Mouse (Mus musculus) forebrain, embryonic 15.5 days (tissue): ENCODE measurements around the gene Nfe2l2. TPM values are rescaled to one million over a fixed set of nuclear protein-coding genes. Genes with fewer than 3 reads are reported as not detected.
A peak's percentile ranks its signal among the peaks of the same experiment; 100 is the strongest.

ENCODE experiments used
- ATAC-seq: fragments of 200-750 bp; cut with Nextera tagmentation; replicated peaks from 2 replicates; pipeline ENCODE4 v1.8.0; 2017; ENCODE audit warnings: mild to moderate bottlenecking, moderate TSS enrichment, moderate library complexity
- H3K27ac ChIP-seq: fragments of 300-500 bp; sonication (generic); replicated peaks from 2 replicates; pipeline ENCODE4 v1.5.1; 2015; ENCODE audit warnings: mild to moderate bottlenecking, inconsistent platforms
- H3K27me3 ChIP-seq: fragments of 300-500 bp; sonication (generic); 2 replicates; pipeline ENCODE4 v1.6.1; 2015; ENCODE audit warnings: inconsistent platforms
- H3K36me3 ChIP-seq: fragments of 300-500 bp; sonication (generic); 2 replicates; pipeline ENCODE4 v1.6.1; 2015; ENCODE audit warnings: mild to moderate bottlenecking, inconsistent platforms
- H3K4me1 ChIP-seq: fragments of 300-500 bp; sonication (generic); 2 replicates; pipeline ENCODE4 v1.6.1; 2015; ENCODE audit warnings: inconsistent platforms
- H3K4me2 ChIP-seq: fragments of 300-500 bp; sonication (generic); replicated peaks from 2 replicates; pipeline ENCODE4 v1.6.1; 2015; ENCODE audit warnings: mild to moderate bottlenecking, inconsistent platforms
- H3K4me3 ChIP-seq: fragments of 300-500 bp; sonication (generic); 2 replicates; pipeline ENCODE4 v1.5.1; 2015; ENCODE audit warnings: mild to moderate bottlenecking, inconsistent platforms
- H3K9ac ChIP-seq: fragments of 300-500 bp; sonication (generic); replicated peaks from 2 replicates; pipeline ENCODE4 v1.6.1; 2015; ENCODE audit warnings: mild to moderate bottlenecking, inconsistent platforms
- H3K9me3 ChIP-seq: fragments of 300-500 bp; sonication (generic); 2 replicates; pipeline ENCODE4 v1.6.1; 2016; ENCODE audit warnings: inconsistent platforms
- WGBS: fragments of 180-500 bp; shearing (Covaris S2); methylation state at CpG from one replicate; pipeline ENCODE4 v1.1.7; 2015; ENCODE audit warnings: mixed read lengths; 5-methylcytosine and 5-hydroxymethylcytosine counted together
- polyA plus RNA-seq: library from polyadenylated mRNA; unstranded; fragments of >200 nt; fragmentation: Nextera tagmentation; extraction: Ambion mirVana; gene quantifications from 2 replicates; pipeline ENCODE4 v1.2.1, GENCODE M21; 2015

The Nfe2l2 gene
- 13.3 and 14.3 TPM in 2 replicates for polyA plus RNA-seq

DNA sequence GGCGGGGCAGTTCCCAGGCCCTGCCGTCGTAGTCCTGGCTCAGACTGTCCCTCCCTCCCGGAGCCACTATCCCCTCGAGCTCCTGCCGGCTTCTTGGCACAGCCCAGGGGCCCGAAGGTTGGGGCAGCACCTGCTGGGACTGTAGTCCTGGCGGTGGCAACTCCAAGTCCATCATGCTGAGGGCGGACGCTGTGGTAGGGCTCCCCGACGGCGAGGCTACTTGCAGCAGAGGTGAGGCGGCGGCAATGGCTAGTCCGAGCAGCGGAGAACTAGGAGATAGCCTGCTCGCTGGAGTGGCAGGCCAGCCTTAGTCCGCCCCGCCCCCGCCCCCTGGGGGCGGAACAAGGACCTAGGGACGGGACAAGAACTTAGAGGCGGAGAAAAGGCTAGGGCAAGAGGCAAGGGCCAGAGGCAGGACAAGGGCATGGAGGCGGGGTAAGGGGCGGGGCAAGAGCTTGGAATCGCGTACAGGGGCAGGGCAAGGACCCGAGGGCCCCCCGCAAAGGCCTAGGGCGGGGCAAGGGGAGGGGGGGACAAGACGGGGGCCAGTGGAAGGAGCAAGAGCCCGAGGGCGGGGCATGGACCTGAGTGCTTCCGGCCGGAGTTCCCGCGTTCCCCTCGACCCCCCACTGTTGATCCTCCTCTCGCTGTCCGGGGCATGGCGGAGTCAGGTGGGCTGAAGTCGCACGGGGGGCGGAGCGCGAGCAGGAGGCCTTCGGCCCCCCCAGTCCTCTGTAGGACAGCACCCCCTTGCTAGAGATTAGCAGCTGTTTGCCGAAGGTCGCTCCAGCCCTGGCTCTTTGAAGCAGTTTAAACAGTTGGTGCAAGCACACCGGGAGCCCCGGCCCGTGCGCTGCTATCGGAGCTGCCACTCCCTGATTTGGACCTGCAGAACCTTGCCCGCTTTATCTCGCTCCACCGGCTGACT lies at the start of gene Nfe2l2:
TSS of gene Nfe2l2 (minus strand) at position 408 of the 928 bp plus-strand sequence.
- H3K36me3 ChIP-seq, result no peaks in the 10 kb centered on the region
- H3K27me3 ChIP-seq, result no peaks in the 10 kb centered on the region
- peaks cover 33% of the 10 kb centered on the region for H3K4me1 ChIP-seq
- under 1% methylated on average over 51 of the region's 58 CpGs for WGBS
- H3K4me3 ChIP-seq, result peak within 1 kb of the TSS; percentile 54
- H3K27ac ChIP-seq, result peak within 1 kb of the TSS; percentile 79
- peak within 1 kb of the TSS; percentile 87 for H3K4me2 ChIP-seq
- peak; percentile 89 for ATAC-seq
- peak within 1 kb of the TSS; percentile 52 for H3K9ac ChIP-seq
- no peaks in the 10 kb centered on the region for H3K9me3 ChIP-seq

DNA sequence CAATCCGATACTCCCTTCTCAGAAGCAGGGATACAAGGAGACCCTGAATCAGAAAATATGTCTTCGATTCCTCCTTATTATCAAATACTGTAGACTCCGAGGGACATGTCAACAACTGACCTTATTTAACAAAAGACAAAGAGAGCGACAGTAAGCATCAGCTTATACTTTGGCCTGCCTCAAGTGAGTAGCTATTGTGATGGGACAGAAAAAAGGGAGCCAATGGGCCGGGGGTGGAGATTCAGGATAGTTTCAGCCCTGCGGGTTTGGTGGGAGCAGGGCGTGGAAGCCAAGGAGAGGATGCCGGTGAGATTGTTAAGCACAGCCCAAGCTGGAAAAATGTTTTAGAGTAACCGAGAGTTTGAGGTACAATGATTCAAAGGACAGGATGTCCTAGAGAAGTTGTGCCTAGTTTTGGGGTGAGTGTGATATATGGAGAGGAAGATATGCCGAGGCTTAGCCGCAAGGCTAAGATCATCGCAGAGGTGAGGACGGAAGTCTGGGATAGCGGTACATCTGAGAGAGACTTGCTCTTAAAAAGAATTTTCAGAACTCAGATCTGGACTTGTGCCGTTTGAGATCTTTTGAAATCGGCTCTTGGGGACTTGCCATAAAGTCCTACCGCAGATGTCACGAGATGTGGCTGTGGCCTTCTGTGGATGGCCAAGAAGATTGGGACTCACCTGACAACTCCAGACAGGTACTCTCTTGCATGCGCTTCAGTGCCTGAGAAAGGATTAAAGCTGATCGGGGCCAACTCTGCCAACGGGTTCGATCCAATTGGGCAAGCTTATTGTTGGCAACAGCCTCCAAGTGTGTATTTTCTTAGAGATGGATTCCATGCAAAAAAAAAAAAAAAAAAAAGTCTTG lies 48.1 kb upstream of the Nfe2l2 start:
- no peak overlapping the region for H3K4me3 ChIP-seq
- ATAC-seq, result no peak
- H3K27me3 ChIP-seq, result no peaks in the 10 kb centered on the region
- no peak overlapping the region for H3K4me2 ChIP-seq
- no peak overlapping the region for H3K9ac ChIP-seq
- no peaks in the 10 kb centered on the region for H3K9me3 ChIP-seq
- no peaks in the 10 kb centered on the region for H3K36me3 ChIP-seq
- 86% methylated on average over 22 of the region's 22 CpGs for WGBS
- H3K27ac ChIP-seq, result no peak overlapping the region
- H3K4me1 ChIP-seq, result no peaks in the 10 kb centered on the region

- H3K4me1 ChIP-seq, result no peaks in the 10 kb centered on the region
- H3K36me3 ChIP-seq, result no peaks in the 10 kb centered on the region
- WGBS, result 59% methylated on average over 6 of the region's 6 CpGs
- no peak overlapping the region for H3K27ac ChIP-seq
- no peak for ATAC-seq
- no peak overlapping the region for H3K4me2 ChIP-seq
- H3K9ac ChIP-seq, result no peak overlapping the region
- H3K4me3 ChIP-seq, result no peak overlapping the region
- no peaks in the 10 kb centered on the region for H3K9me3 ChIP-seq
- H3K27me3 ChIP-seq, result no peaks in the 10 kb centered on the region
Observed at GRCm38 (mm10) chr2:75751896-75752295, 47.5 kb upstream of the Nfe2l2 start.

- ATAC-seq, result no peak
- WGBS, result 94% methylated on average over 10 of the region's 10 CpGs
- H3K4me2 ChIP-seq, result no peak overlapping the region
Observed at GRCm38 (mm10) chr2:75750869-75751268, 46.4 kb upstream of the Nfe2l2 start.

GRCm38 (mm10) chr2:75750043-75750718 lies 45.7 kb upstream of the Nfe2l2 start:
- Histone ChIP-seq H3K4me1 (no peaks in the 10 kb centered on the region), H3K4me2 (no peak overlapping the region), H3K4me3 (no peak overlapping the region), H3K9me3 (no peaks in the 10 kb centered on the region), H3K36me3 (no peaks in the 10 kb centered on the region), H3K27ac (no peak overlapping the region), H3K9ac (no peak overlapping the region), H3K27me3 (no peaks in the 10 kb centered on the region)
- WGBS, result 81% methylated on average over 2 of the region's 2 CpGs
- no peak for ATAC-seq

More at GRCm38 (mm10) chr2:75750869-75751268, 46.4 kb upstream of the Nfe2l2 start:
- no peaks in the 10 kb centered on the region for H3K9me3 ChIP-seq
- no peak overlapping the region for H3K9ac ChIP-seq
- no peaks in the 10 kb centered on the region for H3K36me3 ChIP-seq
- H3K4me1 ChIP-seq, result no peaks in the 10 kb centered on the region
- H3K27ac ChIP-seq, result no peak overlapping the region
- no peaks in the 10 kb centered on the region for H3K27me3 ChIP-seq
- no peak overlapping the region for H3K4me3 ChIP-seq

DNA sequence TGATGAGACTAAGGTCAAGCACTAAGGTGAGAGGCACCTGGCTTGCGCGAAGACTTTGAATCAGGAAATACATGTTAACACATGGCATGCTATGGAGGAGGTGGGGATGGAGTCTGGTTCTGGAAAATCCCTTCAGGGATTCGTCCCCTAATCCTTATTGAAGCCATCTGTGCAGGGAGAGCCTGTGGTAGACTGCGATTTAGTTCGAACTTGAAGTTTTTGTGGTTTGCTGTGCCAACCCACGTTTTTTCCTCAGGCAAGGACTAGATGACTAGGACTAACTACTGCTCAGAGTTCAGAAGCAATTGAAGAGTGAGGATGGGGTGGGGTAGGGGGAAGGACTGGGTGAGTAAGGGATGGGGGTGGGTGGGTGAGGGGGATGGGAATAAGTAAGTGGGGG lies 44.4 kb upstream of the Nfe2l2 start:
- H3K27ac ChIP-seq, result no peak overlapping the region
- no peak for ATAC-seq
- H3K4me3 ChIP-seq, result no peak overlapping the region
- H3K4me2 ChIP-seq, result no peak overlapping the region
- H3K4me1 ChIP-seq, result no peaks in the 10 kb centered on the region
- no peaks in the 10 kb centered on the region for H3K36me3 ChIP-seq
- H3K9ac ChIP-seq, result no peak overlapping the region
- H3K9me3 ChIP-seq, result no peaks in the 10 kb centered on the region
- 89% methylated on average over 6 of the region's 6 CpGs for WGBS
- H3K27me3 ChIP-seq, result no peaks in the 10 kb centered on the region

GRCm38 (mm10) chr2:75737006-75737503 lies 32.6 kb upstream of the Nfe2l2 start:
- 72% methylated on average over 2 of the region's 2 CpGs for WGBS
- Histone ChIP-seq H3K27ac (no peak overlapping the region), H3K4me3 (no peak overlapping the region), H3K9me3 (no peaks in the 10 kb centered on the region), H3K36me3 (no peaks in the 10 kb centered on the region), H3K27me3 (no peaks in the 10 kb centered on the region), H3K9ac (no peak overlapping the region), H3K4me2 (no peak overlapping the region), H3K4me1 (0 out of 2 replicates have a peak, but pooled peaks cover 2% of the 10 kb centered on the region)
- ATAC-seq, result no peak

- Histone ChIP-seq H3K4me2 (no peak overlapping the region), H3K27ac (no peak overlapping the region), H3K9me3 (no peaks in the 10 kb centered on the region), H3K27me3 (no peaks in the 10 kb centered on the region), H3K9ac (no peak overlapping the region), H3K4me1 (0 out of 2 replicates have a peak, but pooled peaks cover 2% of the 10 kb centered on the region), H3K36me3 (no peaks in the 10 kb centered on the region), H3K4me3 (no peak overlapping the region)
- ATAC-seq, result no peak
- WGBS, result 25% methylated on average over 5 of the region's 5 CpGs
Observed at GRCm38 (mm10) chr2:75734196-75734865, 29.9 kb upstream of the Nfe2l2 start.

- Histone ChIP-seq H3K4me1 (0 out of 2 replicates have a peak, but pooled peaks cover 2% of the 10 kb centered on the region), H3K4me3 (no peak overlapping the region), H3K27ac (no peak overlapping the region), H3K36me3 (no peaks in the 10 kb centered on the region), H3K4me2 (no peak overlapping the region), H3K9ac (no peak overlapping the region), H3K27me3 (no peaks in the 10 kb centered on the region), H3K9me3 (no peaks in the 10 kb centered on the region)
- ATAC-seq, result no peak
- WGBS, result 91% methylated on average over 7 of the region's 7 CpGs
Observed at GRCm38 (mm10) chr2:75733177-75733576, 28.7 kb upstream of the Nfe2l2 start.

DNA sequence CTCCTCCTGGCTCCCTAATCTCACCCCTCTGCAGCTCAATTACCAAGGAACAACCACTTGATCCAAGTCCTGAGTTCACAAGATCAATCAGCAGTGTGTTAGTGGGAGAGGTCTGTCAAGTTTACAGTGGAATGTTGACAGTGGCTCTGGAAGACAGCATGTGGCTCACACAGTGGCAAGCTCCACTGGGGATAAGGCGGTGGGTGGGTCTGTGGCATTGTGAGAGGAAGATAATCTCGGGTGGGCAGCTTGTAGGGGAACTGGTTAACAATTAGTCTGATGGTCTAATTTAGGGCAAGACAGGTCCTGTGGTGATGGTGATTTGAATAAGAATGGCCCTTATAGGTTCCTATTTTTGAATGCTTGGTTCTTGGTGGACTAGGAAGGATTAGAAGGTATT lies 27.5 kb upstream of the Nfe2l2 start:
- Histone ChIP-seq H3K4me1 (0 out of 2 replicates have a peak, but pooled peaks cover 2% of the 10 kb centered on the region), H3K27ac (no peak overlapping the region), H3K9ac (no peak overlapping the region), H3K36me3 (no peaks in the 10 kb centered on the region), H3K4me3 (no peak overlapping the region), H3K9me3 (no peaks in the 10 kb centered on the region), H3K27me3 (no peaks in the 10 kb centered on the region), H3K4me2 (no peak overlapping the region)
- no peak for ATAC-seq
- WGBS, result 51% methylated on average over 2 of the region's 2 CpGs

- 82% methylated on average over 5 of the region's 5 CpGs for whole genome bisulfite sequencing
- no peak overlapping the region for H3K27ac ChIP-seq
- H3K36me3 ChIP-seq, result no peaks in the 10 kb centered on the region
- no peak overlapping the region for H3K4me2 ChIP-seq
- 0 out of 2 replicates have a peak, but pooled peaks cover 2% of the 10 kb centered on the region for H3K4me1 ChIP-seq
- no peak for ATAC-seq
- no peak overlapping the region for H3K9ac ChIP-seq
- H3K9me3 ChIP-seq, result no peaks in the 10 kb centered on the region
- no peak overlapping the region for H3K4me3 ChIP-seq
- no peaks in the 10 kb centered on the region for H3K27me3 ChIP-seq
Observed at GRCm38 (mm10) chr2:75731233-75731651, 26.8 kb upstream of the Nfe2l2 start.
